Mouse (Mus musculus): Measurements from ENCODE around the gene Cfap65. TPM values are rescaled to one million over a fixed set of nuclear protein-coding genes. Genes with fewer than 3 reads are reported as not detected.

Cfap65 gene
- total RNA-seq, 1 experiment = not detected

- no peak for TF ChIP-seq ZNF384 (IDR thresholded peaks at IDR 0.05; ENCODE audit: low read depth, low read length)
- TF ChIP-seq CHD2 (IDR thresholded peaks at IDR 0.05; ENCODE audit: low read depth, low read length) = no peak
- no peak for TF ChIP-seq ZC3H11A (IDR thresholded peaks at IDR 0.05; ENCODE audit: borderline replicate concordance, low read depth, low read length)
- no peak for TF ChIP-seq HCFC1 (IDR thresholded peaks at IDR 0.05; ENCODE audit: borderline replicate concordance, insufficient read depth, low read length)
- no peak for TF ChIP-seq MAFK (IDR thresholded peaks at IDR 0.05; ENCODE audit: insufficient read depth, low read depth, low read length)
- in situ Hi-C loops (cut with MboI; ENCODE audit: low sequenced_read_pairs in 2 of 2, unreplicated experiment in 2 of 2) = loop anchor here (5.0 to 10.0 kb wide), 2 partner anchors 81 to 108 kb away; partner anchors contain the start of gene Wnt6 (in 1 of the 2)
- H3K4me3 ChIP-seq (ENCODE audit: insufficient read depth in 1 of 2, low read depth in 1 of 2, low read length in 2 of 2, poor library complexity in 1 of 2, severe bottlenecking in 1 of 2) = no peak overlapping the region
- H3K4me1 ChIP-seq (ENCODE audit: control insufficient read depth in 2 of 2, insufficient read depth in 2 of 2, low read length in 2 of 2, poor library complexity in 1 of 2) = peaks cover 0 to 11% of the 10 kb centered on the region in 2 experiments; a peak in 1 of 4 replicates
- no peak for DNase-seq (ENCODE audit: low read depth, low spot score)
- H3K9me3 ChIP-seq (ENCODE audit: control insufficient read depth, insufficient read depth, low read depth, low read length) = no peaks in the 10 kb centered on the region
- H3K9ac ChIP-seq (ENCODE audit: insufficient read depth, low read depth, low read length, poor library complexity, severe bottlenecking) = no peak overlapping the region
- H3K27ac ChIP-seq (ENCODE audit: insufficient read depth, low read depth, low read length, poor library complexity, severe bottlenecking) = no peak overlapping the region
- no peaks in the 10 kb centered on the region for H3K36me3 ChIP-seq (ENCODE audit: control insufficient read depth, insufficient read depth, low read length, poor library complexity, severe bottlenecking)
These were observed 52.6 kb downstream of the Cfap65 start for GRCm38 (mm10) chr1:74882828-74883227.

GRCm38 (mm10) chr1:74882055-74882734 is 53.2 kb downstream of the Cfap65 start:
- no peak for DNase-seq (ENCODE audit: low read depth, low spot score)
- Histone ChIP-seq H3K36me3 (ENCODE audit: control insufficient read depth, insufficient read depth, low read length, poor library complexity, severe bottlenecking) (no peaks in the 10 kb centered on the region), H3K9ac (ENCODE audit: insufficient read depth, low read depth, low read length, poor library complexity, severe bottlenecking) (no peak overlapping the region; the same call in 1 of the 2 replicates), H3K27ac (ENCODE audit: insufficient read depth, low read depth, low read length, poor library complexity, severe bottlenecking) (no peak overlapping the region), H3K9me3 (ENCODE audit: control insufficient read depth, insufficient read depth, low read depth, low read length) (no peaks in the 10 kb centered on the region), H3K4me3 (ENCODE audit: insufficient read depth in 1 of 2, low read depth in 1 of 2, low read length in 2 of 2, poor library complexity in 1 of 2, severe bottlenecking in 1 of 2) (peak overlapping the region; percentile 4 to 47; a peak in 3 of 4 replicates), H3K4me1 (ENCODE audit: control insufficient read depth in 2 of 2, insufficient read depth in 2 of 2, low read length in 2 of 2, poor library complexity in 1 of 2) (peaks cover 0 to 11% of the 10 kb centered on the region in 2 experiments; a peak in 1 of 4 replicates)
- in situ Hi-C loops (cut with MboI; ENCODE audit: low sequenced_read_pairs in 2 of 2, unreplicated experiment in 2 of 2) = loop anchor here (5.0 to 10.0 kb wide), 2 partner anchors 80 to 107 kb away; partner anchors contain the start of gene Wnt6 (in 1 of the 2)
- TF ChIP-seq ZC3H11A (IDR thresholded peaks at IDR 0.05; ENCODE audit: borderline replicate concordance, low read depth, low read length) (no peak), HCFC1 (IDR thresholded peaks at IDR 0.05; ENCODE audit: borderline replicate concordance, insufficient read depth, low read length) (no peak), CHD2 (IDR thresholded peaks at IDR 0.05; ENCODE audit: low read depth, low read length) (no peak), ZNF384 (IDR thresholded peaks at IDR 0.05; ENCODE audit: low read depth, low read length) (no peak)

GRCm38 (mm10) chr1:74880785-74881360 is 54.5 kb downstream of the Cfap65 start:
- peak; percentile 83 for DNase-seq (ENCODE audit: low read depth, low spot score)
- Histone ChIP-seq H3K36me3 (ENCODE audit: control insufficient read depth, insufficient read depth, low read length, poor library complexity, severe bottlenecking) (no peaks in the 10 kb centered on the region), H3K9me3 (ENCODE audit: control insufficient read depth, insufficient read depth, low read depth, low read length) (no peaks in the 10 kb centered on the region), H3K4me1 (ENCODE audit: control insufficient read depth in 2 of 2, insufficient read depth in 2 of 2, low read length in 2 of 2, poor library complexity in 1 of 2) (peaks cover 0 to 11% of the 10 kb centered on the region in 2 experiments; a peak in 1 of 4 replicates), H3K4me3 (ENCODE audit: insufficient read depth in 1 of 2, low read depth in 1 of 2, low read length in 2 of 2, poor library complexity in 1 of 2, severe bottlenecking in 1 of 2) (no peak overlapping the region), H3K27ac (ENCODE audit: insufficient read depth, low read depth, low read length, poor library complexity, severe bottlenecking) (no peak overlapping the region), H3K9ac (ENCODE audit: insufficient read depth, low read depth, low read length, poor library complexity, severe bottlenecking) (no peak overlapping the region)
- TF ChIP-seq CHD2 (IDR thresholded peaks at IDR 0.05; ENCODE audit: low read depth, low read length) = no peak
- no peak for TF ChIP-seq ZC3H11A (IDR thresholded peaks at IDR 0.05; ENCODE audit: borderline replicate concordance, low read depth, low read length)
- TF ChIP-seq HCFC1 (IDR thresholded peaks at IDR 0.05; ENCODE audit: borderline replicate concordance, insufficient read depth, low read length) = no peak
- no peak for TF ChIP-seq ZNF384 (IDR thresholded peaks at IDR 0.05; ENCODE audit: low read depth, low read length)
- no peak for TF ChIP-seq MAFK (IDR thresholded peaks at IDR 0.05; ENCODE audit: insufficient read depth, low read depth, low read length)
- in situ Hi-C loops (cut with MboI; ENCODE audit: low sequenced_read_pairs in 2 of 2, unreplicated experiment in 2 of 2) = loop anchor here (5.0 to 10.0 kb wide), 2 partner anchors 79 to 106 kb away; partner anchors contain the start of gene Wnt6 (in 1 of the 2)

GRCm38 (mm10) chr1:74877199-74877598 is 58.2 kb downstream of the Cfap65 start:
- Histone ChIP-seq H3K4me3 (ENCODE audit: insufficient read depth in 1 of 2, low read depth in 1 of 2, low read length in 2 of 2, poor library complexity in 1 of 2, severe bottlenecking in 1 of 2) (no peak overlapping the region), H3K9ac (ENCODE audit: insufficient read depth, low read depth, low read length, poor library complexity, severe bottlenecking) (no peak overlapping the region), H3K36me3 (ENCODE audit: control insufficient read depth, insufficient read depth, low read length, poor library complexity, severe bottlenecking) (no peaks in the 10 kb centered on the region), H3K9me3 (ENCODE audit: control insufficient read depth, insufficient read depth, low read depth, low read length) (no peaks in the 10 kb centered on the region), H3K4me1 (ENCODE audit: control insufficient read depth in 2 of 2, insufficient read depth in 2 of 2, low read length in 2 of 2, poor library complexity in 1 of 2) (peaks cover 0 to 1% of the 10 kb centered on the region in 2 experiments; a peak in 1 of 4 replicates), H3K27ac (ENCODE audit: insufficient read depth, low read depth, low read length, poor library complexity, severe bottlenecking) (no peak overlapping the region)
- in situ Hi-C loops (cut with MboI; ENCODE audit: low sequenced_read_pairs in 2 of 2, unreplicated experiment in 2 of 2) = no loop called here
- DNase-seq (ENCODE audit: low read depth, low spot score) = no peak
- TF ChIP-seq HCFC1 (IDR thresholded peaks at IDR 0.05; ENCODE audit: borderline replicate concordance, insufficient read depth, low read length) = no peak
- no peak for TF ChIP-seq ZNF384 (IDR thresholded peaks at IDR 0.05; ENCODE audit: low read depth, low read length)
- TF ChIP-seq ZC3H11A (IDR thresholded peaks at IDR 0.05; ENCODE audit: borderline replicate concordance, low read depth, low read length) = no peak
- no peak for TF ChIP-seq MAFK (IDR thresholded peaks at IDR 0.05; ENCODE audit: insufficient read depth, low read depth, low read length)
- no peak for TF ChIP-seq CHD2 (IDR thresholded peaks at IDR 0.05; ENCODE audit: low read depth, low read length)
